Mouse (Mus musculus): Measurements from ENCODE around the gene Tmem98.
A peak's percentile ranks its signal among the peaks of the same experiment; 100 is the strongest.

Gene Tmem98

DNA sequence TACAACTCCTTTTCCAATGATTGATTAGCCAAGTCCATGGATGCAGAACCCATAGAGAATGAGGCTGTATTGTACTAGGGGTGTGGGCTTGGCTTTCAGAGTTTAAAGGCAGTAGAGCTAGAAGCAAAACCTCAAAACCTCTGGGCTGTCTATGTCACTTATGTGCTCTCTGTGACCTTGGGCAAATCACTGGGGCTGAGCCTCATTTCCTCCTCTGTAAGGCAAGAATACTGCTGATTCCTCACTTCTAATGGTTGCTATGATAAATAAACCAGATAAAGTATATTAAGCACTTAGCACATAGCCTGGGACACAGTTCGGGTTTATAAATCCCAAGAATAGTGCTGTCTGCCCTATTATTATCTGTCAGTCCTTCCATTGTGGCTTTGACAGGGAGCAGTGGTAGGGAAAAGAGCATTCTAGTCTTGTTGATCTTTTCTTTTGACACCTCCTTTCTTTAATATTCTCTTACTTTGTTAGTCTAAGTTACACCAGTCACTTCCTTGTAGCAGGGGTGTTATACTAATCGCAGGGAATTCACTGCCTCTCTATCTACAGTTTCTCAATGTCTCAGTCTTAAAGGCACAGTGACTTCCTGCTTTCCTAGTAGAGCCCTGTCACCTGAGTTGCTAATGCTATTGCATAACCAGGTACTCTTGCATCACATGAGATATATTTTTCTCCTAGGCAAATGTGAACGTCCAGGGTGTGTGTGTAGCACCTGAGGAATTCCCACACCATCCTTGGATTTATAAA lies 18.1 kb upstream of the Tmem98 start:
- no peak for DNase-seq (ENCODE audit: low read depth, low spot score)

DNA sequence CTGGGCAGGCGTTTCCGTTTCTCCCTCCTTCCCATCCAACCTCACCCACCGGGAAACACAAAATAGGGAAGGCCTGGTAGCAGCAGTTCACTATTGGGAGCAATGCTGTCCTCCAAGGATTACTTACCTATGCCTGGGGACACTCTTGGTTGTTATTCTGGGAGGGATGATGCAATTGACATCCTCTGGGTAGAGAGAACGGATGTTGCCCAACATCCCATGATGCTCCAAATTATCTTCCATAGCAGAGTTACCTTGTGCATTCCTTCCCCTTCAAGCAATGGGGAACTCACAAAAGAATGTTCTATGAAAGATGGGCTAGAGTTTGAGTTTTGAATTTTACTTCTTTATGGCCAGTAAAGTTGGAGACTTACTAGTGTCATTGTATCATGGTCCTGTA lies 16.6 kb upstream of the Tmem98 start:
- no peak for DNase-seq (ENCODE audit: low read depth, low spot score)

DNA sequence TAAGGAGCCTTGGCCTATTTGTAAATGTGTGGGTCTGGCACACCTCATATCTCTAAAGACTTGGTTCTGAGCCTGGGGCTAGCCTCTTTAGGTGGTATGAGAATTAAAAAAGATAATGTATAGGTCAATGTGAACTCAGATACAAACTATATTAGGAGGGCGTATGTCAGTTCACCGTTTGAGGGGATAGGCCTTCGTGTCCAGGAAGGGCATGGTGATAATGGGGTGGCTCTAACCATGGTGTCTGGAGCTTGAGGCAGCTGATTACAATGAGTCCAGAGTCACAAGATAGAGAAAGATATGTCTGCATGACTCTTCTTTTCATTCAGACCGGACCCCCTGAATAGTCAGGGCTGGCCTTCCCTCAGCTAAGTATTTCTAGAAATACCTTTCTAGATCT lies 15.7 kb upstream of the Tmem98 start:
- DNase-seq (ENCODE audit: low read depth, low spot score) = no peak

DNA sequence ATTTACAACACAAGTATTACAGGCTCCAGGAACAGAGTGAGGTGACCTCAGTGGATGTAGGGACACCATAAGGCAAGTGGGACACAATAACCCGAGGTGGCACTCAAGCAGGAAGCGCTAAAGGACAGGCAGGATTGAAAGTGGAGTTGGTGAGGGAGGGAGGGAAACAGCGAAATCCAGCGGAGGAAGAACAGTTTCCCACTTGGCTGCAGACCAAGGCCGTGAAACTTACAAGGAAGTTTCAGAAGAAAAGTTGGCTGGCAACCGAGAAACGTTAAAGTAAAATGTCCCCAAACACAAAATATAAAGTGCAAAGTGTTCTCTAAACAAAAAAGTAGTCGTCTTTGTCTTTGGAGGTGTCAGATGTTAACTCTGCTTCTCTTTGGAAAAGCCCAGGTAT lies 14.5 kb upstream of the Tmem98 start:
- DNase-seq (ENCODE audit: low read depth, low spot score) = no peak

DNA sequence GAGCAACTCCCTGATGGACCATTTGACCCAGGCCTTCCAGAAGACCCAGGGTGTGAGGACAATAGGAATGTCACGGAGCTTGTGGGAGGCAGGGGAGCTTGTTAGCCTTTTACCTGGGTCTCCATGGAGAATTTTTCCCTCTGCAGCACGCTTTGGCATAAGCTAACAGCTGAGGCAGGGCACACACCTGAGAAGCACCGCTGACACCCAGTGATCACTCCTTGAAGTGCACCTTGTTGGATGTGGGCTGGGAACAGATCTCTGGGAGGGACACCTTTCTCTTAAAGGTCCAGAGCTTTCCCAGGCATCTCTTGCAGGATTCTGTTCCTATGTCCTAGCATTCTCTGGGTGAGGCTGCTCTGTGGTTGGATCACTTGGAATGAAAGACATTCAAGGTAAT lies 10.0 kb upstream of the Tmem98 start:
- no peak for DNase-seq (ENCODE audit: low read depth, low spot score)

DNA sequence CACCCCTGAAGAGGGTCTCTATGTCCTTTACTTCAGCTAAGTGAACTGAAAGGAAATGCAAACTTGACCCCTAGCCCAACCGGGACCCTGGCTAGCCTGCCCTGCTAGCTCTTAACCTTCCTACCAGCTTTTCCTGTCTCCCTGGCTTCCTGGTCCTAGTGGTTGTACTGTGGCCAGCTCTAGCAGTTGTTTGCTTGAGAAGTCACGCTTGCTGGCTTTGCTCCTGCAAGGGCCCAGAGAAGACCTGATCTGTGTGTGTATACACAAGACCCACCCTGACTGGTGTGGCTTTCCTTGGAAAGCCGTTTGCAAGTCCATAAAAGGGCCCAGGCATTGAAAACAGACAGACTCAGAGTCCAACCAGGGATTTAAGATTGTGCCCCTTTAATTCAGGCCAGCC lies 7.3 kb upstream of the Tmem98 start:
- DNase-seq (ENCODE audit: low read depth, low spot score) = no peak

DNA sequence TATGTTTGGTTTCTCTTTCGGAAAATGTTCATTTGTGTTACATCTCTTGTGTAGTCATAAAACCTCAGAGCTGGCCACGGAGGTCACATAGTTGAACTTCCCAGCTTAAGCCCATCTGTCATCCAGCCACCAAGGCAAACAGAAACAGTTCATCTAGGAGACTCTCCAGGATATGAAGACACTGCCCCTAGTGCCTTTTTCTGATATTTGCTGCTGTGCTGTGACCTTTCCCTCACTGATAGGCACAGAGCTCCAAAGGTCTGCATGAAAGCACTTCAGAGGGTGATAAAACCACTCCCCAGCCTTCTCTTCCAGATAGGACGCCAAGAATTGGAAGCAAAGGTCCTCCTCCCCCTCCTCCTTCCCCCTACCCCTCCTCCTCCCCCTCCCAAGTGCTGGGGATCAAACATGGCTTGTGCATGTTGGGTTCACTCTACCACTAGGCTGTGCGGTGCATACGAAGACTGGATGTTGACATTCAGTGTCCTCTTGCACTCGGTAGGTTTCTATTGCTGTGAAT lies 1.4 kb upstream of the Tmem98 start:
- no peak for DNase-seq (ENCODE audit: low read depth, low spot score)

DNA sequence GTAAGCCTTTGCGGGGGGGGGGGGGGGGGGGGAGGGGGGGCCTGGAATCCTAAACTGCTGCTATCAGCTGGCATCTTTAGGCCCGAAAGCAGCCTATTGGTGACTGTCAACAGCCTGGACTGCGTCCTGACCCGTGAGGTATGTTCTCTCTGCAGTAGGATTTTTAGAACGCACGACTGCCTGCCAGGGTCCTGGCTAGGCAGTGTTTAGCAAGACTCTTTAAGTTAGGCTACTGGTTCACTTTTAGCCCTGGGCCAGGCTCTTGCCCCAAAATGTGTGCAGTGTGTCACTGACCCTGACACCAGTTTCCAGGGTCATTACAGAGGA lies 346 bp upstream of the Tmem98 start:
- DNase-seq (ENCODE audit: low read depth, low spot score) = no peak

DNA sequence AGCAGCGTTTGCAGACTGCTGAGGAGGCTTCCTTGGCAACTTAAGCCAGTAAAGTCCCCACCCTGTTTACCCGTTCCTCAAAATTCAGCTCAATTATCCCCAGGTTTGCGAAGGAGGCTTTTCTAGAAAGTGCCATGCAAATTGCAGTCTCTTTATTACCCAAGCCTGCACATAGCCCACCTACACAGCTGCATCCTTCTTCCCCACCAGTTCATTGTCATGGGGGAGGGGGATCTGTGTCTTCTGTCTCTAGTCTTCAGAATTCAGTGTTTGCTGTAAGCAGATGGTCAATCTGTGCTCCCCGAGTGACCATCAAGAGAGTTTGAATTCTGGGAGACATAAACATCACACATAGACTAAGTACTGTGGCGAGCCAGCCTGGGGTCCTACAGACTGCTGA lies 1.2 kb downstream of the Tmem98 start:
- no peak for DNase-seq (ENCODE audit: low read depth, low spot score)

DNA sequence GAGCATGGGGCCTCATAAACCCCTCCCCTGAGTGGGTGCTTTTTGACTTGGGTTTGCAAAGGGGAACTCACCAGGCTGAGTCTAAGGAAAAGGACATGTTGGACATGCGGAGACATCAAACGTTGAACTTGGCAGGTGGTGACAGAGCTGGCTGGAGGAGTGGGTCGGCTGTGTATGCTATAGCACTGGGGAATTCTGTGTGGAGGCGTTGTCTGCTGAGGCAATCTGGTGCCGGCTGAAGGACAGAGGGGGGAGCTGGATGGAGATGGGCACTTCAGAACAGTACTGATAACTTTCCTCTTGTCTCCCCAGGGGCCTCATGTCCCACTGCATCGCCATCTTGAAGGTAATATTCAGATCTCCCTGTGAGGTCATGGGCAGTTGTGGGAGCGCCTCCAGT lies 5.4 kb downstream of the Tmem98 start:
- no peak for DNase-seq (ENCODE audit: low read depth, low spot score)

DNA sequence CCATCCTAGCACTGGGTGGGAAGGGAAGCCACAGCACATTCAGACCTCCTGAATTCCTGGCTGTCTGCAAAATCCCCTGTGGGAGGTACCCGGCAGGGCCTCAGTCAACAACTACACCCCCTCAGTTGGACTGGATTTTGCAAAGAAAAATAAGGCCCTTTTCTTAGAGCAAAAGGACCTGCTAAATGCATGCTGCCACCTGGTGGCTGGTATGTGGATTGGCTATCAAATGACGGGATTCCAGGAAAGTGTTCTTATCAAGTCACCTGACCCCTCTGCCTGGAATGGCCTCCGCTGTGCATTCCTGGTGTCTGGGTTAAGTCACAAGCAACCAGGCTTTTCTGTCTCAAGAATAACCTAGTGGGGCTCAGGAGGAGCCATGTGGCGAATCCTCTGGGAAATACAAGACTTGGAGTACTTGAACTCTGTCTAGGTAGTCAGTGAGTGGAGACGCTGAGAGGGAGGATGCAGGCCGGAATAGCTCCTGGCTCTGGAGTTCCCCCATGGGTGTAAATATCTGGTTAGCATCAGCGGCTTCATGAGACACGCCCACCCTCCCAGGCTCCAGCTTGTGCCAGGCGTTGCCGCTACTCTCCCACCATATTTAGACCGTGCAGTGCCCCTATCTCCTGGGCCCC lies 8.2 kb downstream of the Tmem98 start:
- peak; percentile 85 for DNase-seq (ENCODE audit: low read depth, low spot score)

DNA sequence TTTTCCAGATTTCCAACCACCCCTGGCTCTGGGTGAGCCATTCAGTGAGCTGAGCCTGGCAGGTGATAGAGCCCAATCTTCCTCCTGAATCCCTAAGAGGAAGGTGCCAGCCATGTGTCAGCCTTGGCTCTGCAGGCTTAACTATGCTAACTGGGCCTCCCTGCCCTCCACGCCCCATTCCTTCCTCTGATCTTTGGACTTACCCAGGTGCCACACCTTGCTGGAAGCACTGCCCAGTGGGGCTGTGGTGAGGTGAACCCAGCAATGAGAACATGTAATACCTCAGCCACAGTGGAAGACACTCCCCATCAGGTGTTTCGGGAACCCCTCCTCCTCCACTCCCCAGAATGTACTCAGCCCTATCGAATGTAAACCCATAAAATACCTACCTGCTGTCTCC lies 10.1 kb downstream of the Tmem98 start:
- no peak for DNase-seq (ENCODE audit: low read depth, low spot score)

DNA sequence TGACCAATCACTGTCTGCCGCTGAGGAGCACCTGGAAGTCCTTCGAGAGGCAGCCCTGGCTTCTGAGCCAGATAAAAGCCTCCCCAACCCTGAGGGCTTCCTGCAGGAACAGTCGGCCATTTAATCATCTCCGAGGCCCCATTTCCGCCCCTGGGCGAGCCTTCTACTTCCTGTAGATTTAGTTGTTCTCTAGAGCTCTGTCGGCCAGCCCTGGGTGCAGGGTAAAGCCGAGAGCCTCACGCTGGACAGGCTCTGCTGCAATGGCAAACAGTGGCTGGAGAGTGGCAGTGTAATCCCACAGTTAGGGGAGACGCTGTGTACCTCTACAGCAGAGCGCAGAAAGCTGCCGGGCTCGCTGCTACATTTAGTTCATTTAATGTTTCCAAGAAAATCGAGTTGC lies 11.3 kb downstream of the Tmem98 start:
- no peak for DNase-seq (ENCODE audit: low read depth, low spot score)

DNA sequence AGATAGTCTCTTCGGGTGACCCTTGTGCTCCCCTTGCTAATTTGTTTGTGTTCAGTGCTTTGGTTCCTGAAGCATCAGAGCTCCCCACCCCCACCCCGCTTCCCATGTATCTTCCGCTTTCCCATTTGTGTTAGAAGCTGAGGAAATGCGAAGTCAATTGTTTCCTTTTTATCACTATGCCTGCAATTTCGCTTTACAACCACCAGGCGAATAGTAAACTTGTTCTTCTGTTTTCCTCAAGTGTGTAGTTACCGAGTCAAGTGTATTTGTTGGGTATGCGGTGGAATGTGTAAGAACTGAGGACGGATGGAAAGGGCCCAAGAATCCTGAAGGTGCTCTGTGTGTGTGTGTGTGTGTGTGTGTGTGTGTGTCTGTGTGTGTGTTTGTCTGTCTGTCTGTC lies 11.8 kb downstream of the Tmem98 start:
- no peak for DNase-seq (ENCODE audit: low read depth, low spot score)

DNA sequence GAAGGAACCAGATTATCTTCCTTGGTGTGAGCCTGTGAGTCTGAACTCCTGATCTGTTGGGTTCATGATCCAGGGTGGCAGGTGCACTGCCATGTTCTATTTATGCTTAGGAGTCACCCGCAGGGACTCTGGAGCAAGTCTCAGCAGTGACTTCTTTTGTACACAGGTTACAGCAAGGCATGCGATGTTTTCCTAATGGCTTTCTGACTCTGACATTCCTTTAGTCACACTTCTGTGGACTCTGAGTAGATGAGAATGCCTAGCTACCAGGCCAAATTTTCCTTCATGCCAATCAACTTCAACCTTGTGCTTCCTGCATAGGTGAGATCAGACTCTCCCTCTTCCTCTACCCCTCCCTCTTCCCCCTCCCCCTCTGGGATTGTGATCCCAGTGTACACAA lies 25.4 kb downstream of the Tmem98 start:
- DNase-seq (ENCODE audit: low read depth, low spot score) = no peak

DNA sequence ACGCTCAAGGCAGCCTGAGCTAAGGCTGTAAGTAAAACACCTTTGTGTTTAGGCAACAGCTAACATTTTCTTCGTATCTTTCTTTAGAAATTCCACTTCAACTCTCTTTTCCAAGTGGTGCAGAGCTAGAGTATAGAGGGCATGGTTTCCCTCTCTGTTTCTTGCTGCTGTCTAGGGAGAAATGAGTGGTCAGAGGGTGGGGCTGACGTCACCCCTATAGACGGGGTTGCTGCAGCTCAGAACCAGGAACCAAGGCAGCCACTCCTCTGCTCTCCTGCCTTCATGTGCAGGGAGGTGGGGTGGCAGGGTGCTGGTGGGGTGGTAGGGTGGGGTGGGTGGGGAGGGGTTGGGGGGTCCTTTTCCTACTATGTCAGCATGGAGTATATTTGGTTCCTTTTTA lies 25.9 kb downstream of the Tmem98 start:
- no peak for DNase-seq (ENCODE audit: low read depth, low spot score)

DNA sequence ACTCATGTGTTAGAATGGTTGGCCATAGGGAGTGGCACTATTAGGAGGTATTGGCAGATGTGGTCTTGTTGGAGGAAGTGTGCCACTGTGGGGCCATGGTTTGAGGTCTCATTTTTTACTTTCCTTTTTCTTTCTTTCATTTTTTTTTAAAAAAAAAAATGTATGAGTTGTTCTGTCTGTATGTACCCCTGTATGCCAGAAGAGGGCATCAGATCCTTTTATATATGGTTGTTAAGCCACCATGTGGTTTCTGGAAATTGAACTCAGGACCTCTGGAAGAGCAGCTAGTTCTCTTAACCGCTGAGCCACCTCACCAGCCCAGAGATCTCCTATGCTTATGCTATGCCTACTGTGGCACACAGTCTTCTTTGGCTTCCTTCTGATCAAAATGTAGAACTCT lies 28.7 kb downstream of the Tmem98 start:
- no peak for DNase-seq (ENCODE audit: low read depth, low spot score)

DNA sequence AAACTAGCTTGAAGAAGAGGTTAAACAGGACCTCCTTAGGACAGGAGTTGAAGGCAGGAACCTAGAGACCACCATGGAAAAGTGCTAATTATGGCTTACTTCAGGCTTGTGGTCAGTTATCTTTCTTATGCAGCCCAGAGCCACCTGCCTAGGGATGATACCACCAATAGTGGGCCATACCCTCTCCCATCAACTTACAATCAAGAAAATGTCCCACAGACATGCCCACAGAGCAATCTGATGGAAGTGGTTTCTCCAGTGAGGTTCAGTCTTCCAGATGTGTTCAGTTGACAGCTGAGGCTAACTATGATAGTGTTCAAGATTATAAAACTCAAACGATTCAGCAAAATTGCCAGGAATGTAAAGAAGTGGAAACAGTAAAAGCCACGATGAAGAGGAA lies 33.5 kb downstream of the Tmem98 start:
- DNase-seq (ENCODE audit: low read depth, low spot score) = no peak

DNA sequence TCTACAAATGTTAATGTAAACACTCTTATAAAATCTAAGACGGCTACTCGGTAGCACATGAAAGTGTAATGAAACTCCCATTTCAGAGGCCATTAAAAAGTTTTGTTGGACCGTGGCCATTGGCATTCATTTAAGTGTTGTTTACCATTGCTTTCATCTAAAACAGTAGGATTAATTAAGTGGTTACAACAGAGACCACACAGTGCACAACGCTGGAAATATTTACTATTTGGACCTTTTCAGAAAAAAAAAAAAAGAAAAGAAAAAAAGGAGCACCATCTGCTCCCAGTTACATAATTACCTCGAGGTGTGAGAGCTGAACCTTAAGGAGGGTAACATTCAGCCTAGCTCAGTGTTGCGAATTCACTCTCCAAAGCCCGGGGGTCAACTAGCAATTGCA lies 35.5 kb downstream of the Tmem98 start:
- no peak for DNase-seq (ENCODE audit: low read depth, low spot score)

DNA sequence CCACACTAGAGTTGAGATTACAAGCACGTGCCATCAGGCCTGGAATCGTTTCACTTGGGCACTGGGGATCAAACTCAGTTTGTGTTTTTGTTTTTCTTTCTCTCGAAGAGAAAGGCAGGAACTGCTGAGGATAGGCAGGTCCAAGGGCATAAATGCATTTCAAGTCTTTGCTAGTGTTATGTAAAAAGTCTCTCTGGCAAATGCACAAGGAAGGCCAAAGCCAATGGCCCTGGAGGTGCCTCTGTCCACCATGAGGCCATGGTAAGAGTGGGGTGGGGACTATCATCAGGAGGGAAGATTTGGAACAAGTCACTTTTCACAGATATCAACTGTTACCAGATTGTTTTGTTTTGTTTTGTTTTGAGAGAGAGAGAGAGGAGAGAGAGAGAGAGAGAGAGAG lies 36.1 kb downstream of the Tmem98 start:
- no peak for DNase-seq (ENCODE audit: low read depth, low spot score)

DNA sequence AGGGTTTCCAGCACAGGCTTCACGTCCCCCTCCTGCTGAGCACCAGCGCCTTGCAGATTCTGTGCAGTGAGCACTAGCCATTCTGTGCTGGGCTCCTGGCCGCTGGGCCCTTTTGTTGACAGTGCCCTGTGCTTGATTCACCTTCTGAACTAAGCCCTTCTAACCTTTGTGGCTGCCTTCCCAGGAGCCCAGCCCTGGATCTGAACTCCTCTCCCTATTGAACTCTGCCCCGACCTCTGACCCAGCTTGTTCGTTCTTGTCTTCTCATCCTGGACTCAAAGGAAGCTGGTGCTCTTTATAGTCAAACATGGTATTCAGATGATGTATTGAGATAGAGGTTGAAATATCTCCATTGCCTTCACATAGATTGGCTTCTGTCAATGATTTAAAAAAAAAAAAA lies 38.2 kb downstream of the Tmem98 start:
- no peak for DNase-seq (ENCODE audit: low read depth, low spot score)

DNA sequence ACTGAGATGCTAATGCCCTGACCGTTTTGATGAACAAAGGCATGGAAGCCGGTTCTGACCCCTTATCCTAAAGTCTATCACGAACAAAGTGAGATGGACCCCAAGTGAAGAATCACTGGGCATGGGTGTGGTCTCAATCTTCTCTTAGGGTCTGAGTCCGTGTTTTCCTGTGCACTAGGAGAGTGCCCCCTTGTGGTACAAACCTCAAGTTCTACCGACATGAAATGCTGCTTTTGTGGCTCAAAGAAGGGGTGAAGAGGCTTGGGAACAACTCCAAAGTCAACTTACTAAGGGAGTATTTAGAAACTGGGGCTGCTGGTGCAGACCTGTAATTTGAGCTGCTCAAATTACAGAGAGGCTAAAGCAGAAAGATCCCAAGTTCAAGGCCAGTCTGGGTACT lies 41.9 kb downstream of the Tmem98 start:
- DNase-seq (ENCODE audit: low read depth, low spot score) = peak; percentile 23

DNA sequence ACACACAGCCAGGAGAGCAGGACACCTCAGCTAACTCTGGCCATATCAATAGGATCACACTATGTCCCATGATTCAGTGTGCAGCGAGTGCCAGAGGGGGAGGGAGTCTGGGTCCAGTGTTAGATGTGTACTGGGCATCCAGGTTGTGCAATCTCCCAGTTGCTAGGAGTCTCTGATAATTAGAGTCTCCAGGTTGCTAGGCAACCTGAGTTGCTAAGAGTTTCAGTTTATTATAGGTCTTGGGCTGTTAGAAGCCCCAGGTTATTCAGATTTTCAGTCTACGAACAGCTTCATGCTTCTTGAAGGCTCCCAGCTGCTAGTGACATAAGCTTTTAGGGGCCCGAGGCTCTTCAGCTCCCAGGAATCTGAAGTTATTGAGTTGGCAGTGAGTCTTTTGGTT lies 43.0 kb downstream of the Tmem98 start:
- no peak for DNase-seq (ENCODE audit: low read depth, low spot score)

DNA sequence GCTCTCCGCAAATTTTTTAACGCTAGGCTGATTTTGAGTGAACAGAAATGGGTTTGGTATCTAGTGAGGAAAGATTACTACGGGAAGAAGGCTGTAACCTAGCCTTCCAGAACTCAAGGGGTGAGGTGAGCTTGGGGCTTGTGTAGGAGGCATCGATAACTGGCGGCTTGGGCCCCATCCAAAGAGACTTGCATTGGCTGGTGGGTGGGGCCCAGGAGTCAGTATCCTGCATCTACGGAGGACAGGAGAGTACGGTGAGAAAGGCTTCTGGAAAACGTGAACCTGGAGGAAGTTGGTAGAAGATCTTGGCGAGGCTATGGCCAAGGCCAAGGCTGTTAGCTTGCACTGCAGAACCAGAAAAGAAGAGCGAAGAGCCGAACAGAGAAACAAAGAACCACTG lies 44.5 kb downstream of the Tmem98 start:
- no peak for DNase-seq (ENCODE audit: low read depth, low spot score)
